Mouse (Mus musculus): ENCODE data around the gene Kctd19. TPM values are rescaled to one million over a fixed set of nuclear protein-coding genes. Genes with fewer than 3 reads are reported as not detected.

Kctd19 gene
- polyA plus RNA-seq, 1 experiment from 2014 or later = not detected

DNA sequence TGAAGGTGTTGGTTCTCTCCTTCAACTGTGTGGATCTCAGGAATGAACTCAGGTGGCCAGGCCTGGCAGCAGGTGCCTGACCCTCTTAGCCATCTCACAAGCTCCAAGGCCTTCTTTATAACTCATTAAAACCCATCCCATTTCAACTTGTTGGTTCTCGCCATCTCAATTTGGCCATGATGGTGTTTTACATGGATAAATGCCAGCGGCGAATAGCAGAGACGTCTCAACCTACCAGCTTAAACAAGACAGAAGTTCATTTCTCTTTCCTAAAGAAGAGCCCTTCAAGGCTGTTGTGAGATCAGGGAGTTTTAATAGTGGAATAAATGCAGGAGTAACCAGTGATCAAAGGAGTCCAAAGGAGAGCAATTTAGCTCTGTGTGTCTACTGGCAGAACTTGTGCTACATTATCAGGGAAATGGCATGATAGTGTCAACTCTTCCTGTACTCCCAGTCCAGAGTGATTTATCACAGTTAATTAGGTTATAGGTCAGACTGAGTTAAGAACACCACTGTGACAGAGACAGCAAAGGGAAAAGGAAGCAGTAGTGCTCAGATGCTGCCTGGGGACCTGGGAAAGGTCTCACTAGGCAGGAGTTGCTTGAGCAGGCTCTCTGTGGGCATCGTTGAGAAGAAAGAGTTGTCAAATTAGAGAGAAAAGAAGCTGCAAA is 23.9 kb upstream of the Kctd19 start:
- Histone ChIP-seq H3K79me2 (ENCODE audit: inconsistent target) (no peaks in the 10 kb centered on the region), H3K27ac (no peak overlapping the region), H3K36me3 (ENCODE audit: inconsistent target) (no peaks in the 10 kb centered on the region), H3K4me3 (ENCODE audit: inconsistent target) (no peak overlapping the region)
- WGBS (ENCODE audit: missing documents) = 94% methylated on average over 5 of the region's 5 CpGs

DNA sequence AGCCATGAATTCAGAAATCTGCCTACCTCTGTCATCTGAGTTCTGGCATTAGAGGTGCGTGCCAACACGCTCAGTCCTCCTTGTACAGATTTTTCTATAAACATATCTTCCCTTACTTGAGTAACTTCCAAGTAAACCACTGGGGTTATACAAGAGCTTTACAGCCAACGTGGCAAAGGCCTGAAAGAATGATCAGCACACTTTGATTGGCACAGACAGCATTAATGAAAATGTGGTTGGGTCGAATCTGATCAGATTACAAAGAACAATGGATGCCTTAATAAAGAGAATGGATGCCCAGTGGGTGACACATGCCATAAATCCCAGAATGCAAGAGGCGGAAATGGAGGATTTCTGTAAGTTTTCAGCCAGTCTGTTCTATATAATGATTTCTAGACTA is 22.9 kb upstream of the Kctd19 start:
- 85% methylated on average over 5 of the region's 5 CpGs for WGBS (ENCODE audit: missing documents)
- Histone ChIP-seq H3K27ac (no peak overlapping the region), H3K4me3 (ENCODE audit: inconsistent target) (no peak overlapping the region), H3K79me2 (ENCODE audit: inconsistent target) (no peaks in the 10 kb centered on the region), H3K36me3 (ENCODE audit: inconsistent target) (no peaks in the 10 kb centered on the region)

DNA sequence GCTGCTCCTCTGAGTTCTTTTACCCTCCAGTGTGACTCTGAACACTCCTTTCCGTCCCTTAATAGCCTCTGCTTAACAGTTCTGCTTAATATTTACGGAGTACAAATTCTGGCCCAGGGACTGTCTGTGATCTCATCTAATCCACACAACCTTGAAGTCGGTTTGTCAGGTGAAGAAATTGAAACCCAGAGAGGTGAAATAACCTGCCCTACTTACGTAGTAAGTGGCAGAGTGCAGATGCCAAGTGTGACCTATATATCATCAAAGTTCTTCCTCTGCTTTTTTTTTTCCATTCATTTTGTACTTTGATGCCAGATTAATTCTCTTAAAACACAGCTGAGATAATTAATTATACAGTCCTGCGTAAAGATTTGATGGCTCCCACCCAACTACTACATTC is 20.8 kb upstream of the Kctd19 start:
- no peak overlapping the region for H3K27ac ChIP-seq
- WGBS (ENCODE audit: missing documents) = 93% methylated on average over 5 of the region's 5 CpGs
- no peaks in the 10 kb centered on the region for H3K36me3 ChIP-seq (ENCODE audit: inconsistent target)
- H3K4me3 ChIP-seq (ENCODE audit: inconsistent target) = no peak overlapping the region
- H3K79me2 ChIP-seq (ENCODE audit: inconsistent target) = no peaks in the 10 kb centered on the region

DNA sequence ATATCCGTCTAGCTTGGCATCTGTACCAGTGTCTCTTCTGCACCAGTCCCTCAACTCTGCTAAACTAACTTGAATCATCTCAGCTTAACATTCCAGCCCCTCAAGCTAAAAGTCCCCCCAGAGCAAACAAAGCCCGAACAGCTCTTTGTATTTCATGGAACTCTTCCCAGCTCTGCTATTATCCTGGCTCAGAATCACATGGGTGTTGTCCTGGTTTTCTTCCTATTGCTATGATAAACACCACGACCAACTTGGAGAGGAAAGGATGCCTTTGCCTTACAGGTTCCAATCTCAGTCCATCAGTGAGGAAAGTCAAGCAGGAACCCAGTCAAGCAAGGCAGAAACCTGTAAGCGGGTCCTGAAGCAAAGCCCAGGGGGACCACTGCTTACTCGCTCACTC is 20.2 kb upstream of the Kctd19 start:
- H3K79me2 ChIP-seq (ENCODE audit: inconsistent target) = no peaks in the 10 kb centered on the region
- H3K27ac ChIP-seq = no peak overlapping the region
- no peak overlapping the region for H3K4me3 ChIP-seq (ENCODE audit: inconsistent target)
- no peaks in the 10 kb centered on the region for H3K36me3 ChIP-seq (ENCODE audit: inconsistent target)
- WGBS (ENCODE audit: missing documents) = 89% methylated on average over 5 of the region's 5 CpGs

DNA sequence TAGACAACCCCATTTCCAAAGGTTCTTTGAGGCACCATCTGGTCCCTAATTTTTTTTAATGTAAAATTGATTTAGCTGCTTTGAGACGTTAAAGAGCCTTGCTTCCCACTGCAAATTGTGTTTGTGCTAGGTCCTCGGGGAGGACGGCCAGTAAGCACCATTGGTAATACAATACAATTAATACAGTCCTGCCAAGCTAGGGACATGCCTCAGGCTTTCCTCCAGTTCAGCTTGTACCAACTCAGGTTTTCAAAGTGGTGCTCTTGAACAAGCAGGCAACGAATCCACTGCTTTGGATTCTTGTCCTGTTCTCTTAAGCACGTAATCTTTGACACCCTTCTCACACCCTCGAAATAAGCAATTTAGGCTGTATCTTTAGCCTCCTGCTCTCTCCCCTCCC is 19.7 kb upstream of the Kctd19 start:
- Histone ChIP-seq H3K4me3 (ENCODE audit: inconsistent target) (no peak overlapping the region), H3K79me2 (ENCODE audit: inconsistent target) (no peaks in the 10 kb centered on the region), H3K36me3 (ENCODE audit: inconsistent target) (no peaks in the 10 kb centered on the region), H3K27ac (no peak overlapping the region)
- 81% methylated on average over 5 of the region's 6 CpGs for WGBS (ENCODE audit: missing documents)

DNA sequence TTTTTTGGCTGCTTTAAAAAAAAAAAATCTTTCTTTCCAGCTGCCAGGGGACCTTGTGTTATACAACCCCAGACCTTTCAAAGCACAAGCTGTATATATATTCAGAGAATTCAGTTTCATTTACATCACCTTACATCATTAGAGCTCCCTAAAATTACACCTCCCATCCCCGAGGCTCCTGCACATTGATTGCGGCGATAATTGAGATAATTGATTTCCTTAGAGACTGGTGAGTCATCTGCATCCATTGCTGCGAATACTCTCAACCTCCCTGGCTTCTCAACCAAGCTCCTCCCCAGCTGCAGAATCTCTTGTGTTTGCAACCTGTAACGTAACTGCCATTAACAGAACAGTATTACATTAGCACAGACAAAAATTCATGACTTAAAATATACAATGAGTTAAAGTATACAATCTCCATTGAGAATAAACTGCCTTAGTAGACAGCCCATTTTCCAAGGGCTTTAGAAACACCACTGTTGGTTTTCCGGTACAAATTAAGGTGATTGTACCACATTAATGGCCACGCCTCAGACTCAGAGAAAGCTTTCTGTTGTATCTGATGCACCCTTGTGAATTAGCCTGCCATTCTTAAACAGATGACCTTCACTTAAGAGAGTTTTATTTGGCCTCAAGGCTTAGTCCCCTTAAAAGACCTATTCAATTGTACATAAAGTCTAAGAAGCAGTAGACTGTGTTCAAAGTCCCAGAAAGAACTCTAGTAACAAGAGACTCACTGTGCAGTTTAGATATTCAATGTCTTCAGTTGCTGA is 18.6 kb upstream of the Kctd19 start:
- Histone ChIP-seq H3K4me3 (ENCODE audit: inconsistent target) (no peak overlapping the region), H3K79me2 (ENCODE audit: inconsistent target) (no peaks in the 10 kb centered on the region), H3K27ac (no peak overlapping the region), H3K36me3 (ENCODE audit: inconsistent target) (no peaks in the 10 kb centered on the region)
- WGBS (ENCODE audit: missing documents) = 85% methylated on average over 7 of the region's 7 CpGs

DNA sequence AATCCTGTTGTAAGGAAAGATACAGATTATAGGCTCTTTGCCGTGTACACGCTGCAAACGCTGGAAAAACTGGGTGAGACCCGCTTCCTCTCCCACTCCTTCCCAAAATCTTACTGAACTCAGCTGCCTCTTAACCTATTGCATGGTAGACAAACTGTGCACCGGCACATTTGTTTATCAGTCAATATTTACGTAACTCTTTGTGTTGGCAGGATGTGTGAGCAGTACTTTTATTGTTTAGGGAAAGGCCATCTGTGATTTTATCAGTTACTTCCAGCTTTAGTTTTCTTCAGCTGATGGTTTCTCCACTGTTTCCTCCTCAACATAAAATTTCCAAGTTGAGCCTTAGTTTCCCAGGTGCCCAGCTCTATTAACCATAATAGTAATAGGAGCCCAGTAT is 13.6 kb upstream of the Kctd19 start:
- 76% methylated on average over 6 of the region's 6 CpGs for WGBS (ENCODE audit: missing documents)
- H3K79me2 ChIP-seq (ENCODE audit: inconsistent target) = no peaks in the 10 kb centered on the region
- H3K27ac ChIP-seq = no peak overlapping the region
- H3K36me3 ChIP-seq (ENCODE audit: inconsistent target) = no peaks in the 10 kb centered on the region
- H3K4me3 ChIP-seq (ENCODE audit: inconsistent target) = no peak overlapping the region

DNA sequence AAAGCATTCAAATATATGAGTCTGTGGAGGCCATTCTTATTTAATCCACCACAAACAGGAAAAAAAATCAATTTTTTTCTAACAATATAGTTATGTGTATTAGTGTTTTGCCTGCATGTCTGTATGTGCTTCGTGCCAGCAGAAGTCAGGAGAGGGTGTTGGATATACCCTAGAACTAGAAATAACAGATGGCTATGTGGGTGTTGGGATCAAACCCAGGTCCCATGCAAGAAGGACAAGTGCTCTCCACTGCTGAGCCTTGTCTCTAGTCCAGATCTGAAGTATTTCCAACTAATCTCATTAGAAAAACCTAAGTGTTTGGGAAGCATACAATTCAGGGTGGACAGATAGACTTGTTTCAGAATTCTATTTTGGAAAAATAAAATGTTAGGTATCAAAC is 8.7 kb upstream of the Kctd19 start:
- Histone ChIP-seq H3K36me3 (ENCODE audit: inconsistent target) (no peaks in the 10 kb centered on the region), H3K79me2 (ENCODE audit: inconsistent target) (no peaks in the 10 kb centered on the region), H3K4me3 (ENCODE audit: inconsistent target) (no peak overlapping the region), H3K27ac (no peak overlapping the region)
- WGBS (ENCODE audit: missing documents) = 86% methylated on average over 1 of the region's 1 CpGs

DNA sequence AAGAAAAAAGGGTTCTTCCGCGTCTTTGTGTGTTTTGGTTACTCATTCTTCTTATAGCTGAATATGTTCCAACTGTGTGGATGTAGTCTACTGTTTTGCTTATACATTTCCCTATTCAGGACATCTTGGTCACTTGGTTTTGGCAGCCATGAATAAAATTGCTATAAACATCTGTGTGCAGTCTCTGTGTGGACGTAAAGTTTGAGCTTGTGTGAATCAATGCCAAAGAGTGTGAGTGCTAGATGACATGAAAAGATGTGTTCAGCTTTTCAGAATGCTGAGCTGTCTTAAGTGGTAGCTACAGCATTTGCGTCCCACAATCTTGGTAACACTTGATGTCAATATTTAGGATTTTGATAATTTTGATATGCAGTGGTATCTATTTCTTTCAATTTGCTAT is 6.5 kb upstream of the Kctd19 start:
- WGBS (ENCODE audit: missing documents) = 97% methylated on average over 4 of the region's 4 CpGs
- Histone ChIP-seq H3K36me3 (ENCODE audit: inconsistent target) (no peaks in the 10 kb centered on the region), H3K4me3 (ENCODE audit: inconsistent target) (no peak overlapping the region), H3K79me2 (ENCODE audit: inconsistent target) (no peaks in the 10 kb centered on the region), H3K27ac (no peak overlapping the region)

DNA sequence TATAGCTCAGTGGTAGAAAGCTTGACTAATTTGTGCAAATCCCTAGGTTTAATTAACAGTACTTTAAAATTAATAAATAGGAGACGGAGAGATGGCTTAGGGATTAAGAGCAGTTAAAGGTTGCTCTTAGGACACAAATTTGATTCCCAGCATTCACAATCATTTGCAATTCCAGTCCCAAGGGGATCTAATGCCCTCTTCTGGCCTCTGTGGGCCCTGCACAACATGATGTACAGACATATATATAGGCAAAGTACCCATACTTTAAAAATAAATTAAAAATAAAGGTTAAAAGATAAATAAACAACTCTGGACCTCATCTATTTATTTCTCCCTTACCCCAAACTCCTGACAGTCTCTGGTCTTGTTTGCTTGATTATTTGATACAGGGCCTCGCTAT is 5.7 kb upstream of the Kctd19 start:
- Histone ChIP-seq H3K4me3 (ENCODE audit: inconsistent target) (no peak overlapping the region), H3K36me3 (ENCODE audit: inconsistent target) (no peaks in the 10 kb centered on the region), H3K79me2 (ENCODE audit: inconsistent target) (no peaks in the 10 kb centered on the region), H3K27ac (no peak overlapping the region)
- WGBS (ENCODE audit: missing documents) = 94% methylated on average over 2 of the region's 2 CpGs

DNA sequence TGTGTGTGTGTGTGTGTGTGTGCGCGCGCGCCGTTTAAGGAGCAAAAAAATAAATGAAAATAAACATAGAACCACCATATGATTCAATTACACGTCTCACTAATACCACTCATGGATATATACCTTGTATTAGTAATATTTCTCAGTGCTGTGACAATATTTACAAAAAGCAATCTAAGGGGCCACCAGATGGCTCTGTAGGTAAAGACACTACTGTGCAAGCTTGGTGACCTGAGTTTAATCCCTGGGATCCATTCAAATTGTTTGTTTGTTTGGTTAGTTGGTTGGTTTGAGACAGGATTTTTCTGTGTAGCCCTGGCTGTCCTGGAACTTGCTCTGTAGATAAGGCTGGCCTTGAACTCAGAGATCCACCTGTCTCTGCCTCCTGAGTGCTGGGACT is 3.4 kb downstream of the Kctd19 start:
- WGBS (ENCODE audit: missing documents) = 86% methylated on average over 1 of the region's 6 CpGs
- no peaks in the 10 kb centered on the region for H3K79me2 ChIP-seq (ENCODE audit: inconsistent target)
- H3K36me3 ChIP-seq (ENCODE audit: inconsistent target) = no peaks in the 10 kb centered on the region
- no peak overlapping the region for H3K4me3 ChIP-seq (ENCODE audit: inconsistent target)
- no peak overlapping the region for H3K27ac ChIP-seq

DNA sequence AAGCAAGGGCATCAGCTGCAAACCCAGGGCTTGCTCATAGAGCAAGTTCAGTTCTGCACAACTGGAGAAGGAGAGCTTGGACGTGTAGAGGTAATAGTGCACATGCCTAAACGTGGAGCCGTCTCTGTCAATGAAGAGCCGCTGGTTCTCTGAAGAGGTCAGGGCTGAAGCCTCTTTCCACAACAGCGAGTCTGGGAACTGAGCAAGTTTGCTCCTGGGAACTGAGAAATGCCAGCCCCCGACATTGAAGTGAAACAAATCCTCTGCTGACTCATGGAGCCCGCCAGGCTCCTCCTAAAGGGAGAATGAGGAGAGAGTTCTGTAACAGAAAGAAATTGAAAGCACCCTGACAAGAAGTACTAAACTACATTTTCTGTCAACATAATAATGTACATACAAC is 5.0 kb downstream of the Kctd19 start:
- Histone ChIP-seq H3K4me3 (ENCODE audit: inconsistent target) (no peak overlapping the region), H3K79me2 (ENCODE audit: inconsistent target) (no peaks in the 10 kb centered on the region), H3K27ac (no peak overlapping the region), H3K36me3 (ENCODE audit: inconsistent target) (no peaks in the 10 kb centered on the region)
- 61% methylated on average over 7 of the region's 7 CpGs for WGBS (ENCODE audit: missing documents)

DNA sequence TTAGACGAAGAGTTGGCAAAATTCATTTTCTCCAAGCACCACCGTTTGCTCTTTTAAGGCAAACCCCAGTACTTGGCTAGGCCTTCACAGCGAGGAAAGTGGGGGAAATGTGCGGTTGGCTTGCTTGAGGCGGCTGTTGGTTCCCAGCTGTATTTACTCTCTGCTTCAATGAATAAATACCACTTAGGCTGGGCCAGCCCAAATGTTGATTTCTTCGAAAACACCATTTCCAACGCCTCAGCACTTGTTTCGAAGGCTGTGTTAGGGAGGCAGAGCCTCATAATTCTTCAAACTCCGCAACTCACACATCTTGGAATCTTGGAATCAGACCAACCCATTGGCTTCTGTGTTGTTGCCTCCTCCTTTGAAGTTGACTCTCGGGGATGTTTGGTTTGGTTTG is 6.9 kb downstream of the Kctd19 start:
- 98% methylated on average over 10 of the region's 10 CpGs for WGBS (ENCODE audit: missing documents)
- H3K4me3 ChIP-seq (ENCODE audit: inconsistent target) = no peak overlapping the region
- H3K79me2 ChIP-seq (ENCODE audit: inconsistent target) = no peaks in the 10 kb centered on the region
- no peak overlapping the region for H3K27ac ChIP-seq
- H3K36me3 ChIP-seq (ENCODE audit: inconsistent target) = no peaks in the 10 kb centered on the region

DNA sequence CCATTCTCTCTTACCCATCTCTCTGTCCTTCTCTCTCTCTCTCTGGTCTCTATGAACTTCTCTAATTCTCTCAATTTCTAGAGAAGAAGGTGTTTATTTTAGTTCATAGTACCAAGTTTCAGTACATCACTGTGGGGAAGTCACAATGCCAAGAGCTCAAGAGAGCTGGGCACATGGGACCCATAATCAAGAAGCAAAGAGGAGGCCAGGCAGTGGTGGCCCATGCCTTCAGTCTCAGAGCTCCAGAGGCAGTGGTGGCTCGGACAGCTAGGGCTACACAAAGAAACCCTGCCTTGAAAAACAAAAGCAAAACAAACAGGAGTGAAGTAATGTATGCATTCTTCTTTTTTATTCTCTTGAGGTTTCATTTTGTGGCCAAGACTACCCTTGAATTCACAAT is 8.8 kb downstream of the Kctd19 start:
- H3K27ac ChIP-seq = no peak overlapping the region
- no peak overlapping the region for H3K4me3 ChIP-seq (ENCODE audit: inconsistent target)
- 100% methylated on average over 1 of the region's 1 CpGs for WGBS (ENCODE audit: missing documents)
- H3K36me3 ChIP-seq (ENCODE audit: inconsistent target) = no peaks in the 10 kb centered on the region
- H3K79me2 ChIP-seq (ENCODE audit: inconsistent target) = no peaks in the 10 kb centered on the region

DNA sequence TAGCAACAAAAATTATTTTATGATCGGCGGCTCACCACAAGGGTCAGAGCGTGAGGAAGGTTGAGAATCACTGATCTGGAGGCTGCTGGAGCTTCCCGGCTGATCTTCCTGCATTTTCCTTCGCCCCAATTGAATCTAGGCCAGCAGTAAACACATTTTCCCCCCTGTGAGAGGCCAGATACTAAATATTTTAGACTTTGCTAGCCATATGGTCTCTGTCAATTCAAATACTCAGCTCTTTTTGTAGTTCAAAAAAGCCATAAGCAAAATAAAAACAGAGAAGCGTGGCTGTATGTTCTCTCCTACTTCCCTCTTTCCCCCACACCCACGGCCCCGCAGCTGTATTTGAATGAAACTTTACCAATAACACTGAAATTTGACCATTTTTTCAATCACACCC is 9.8 kb downstream of the Kctd19 start:
- Histone ChIP-seq H3K27ac (no peak overlapping the region), H3K36me3 (ENCODE audit: inconsistent target) (no peaks in the 10 kb centered on the region), H3K4me3 (ENCODE audit: inconsistent target) (no peak overlapping the region), H3K79me2 (ENCODE audit: inconsistent target) (no peaks in the 10 kb centered on the region)
- WGBS (ENCODE audit: missing documents) = 81% methylated on average over 8 of the region's 8 CpGs

DNA sequence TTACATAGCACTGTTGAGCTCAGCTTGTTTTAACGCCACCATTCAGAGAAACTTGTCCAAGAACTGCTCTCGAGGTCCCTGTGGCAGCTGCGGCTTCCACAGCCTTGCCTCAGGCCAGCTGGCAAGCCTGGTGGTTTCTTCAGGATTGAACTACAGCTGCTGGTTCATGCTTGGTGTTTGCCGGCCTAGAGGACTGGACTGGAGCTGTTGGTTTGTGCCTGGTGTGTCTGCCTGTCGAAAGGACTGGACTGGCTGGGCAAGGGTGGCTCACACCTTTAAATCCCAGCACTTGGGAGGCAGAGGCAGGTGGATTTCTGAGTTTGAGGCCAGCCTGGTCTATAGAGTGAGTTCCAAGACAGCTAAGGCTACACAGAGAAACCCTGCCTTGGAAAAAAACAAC is 13.3 kb downstream of the Kctd19 start:
- no peaks in the 10 kb centered on the region for H3K36me3 ChIP-seq (ENCODE audit: inconsistent target)
- H3K79me2 ChIP-seq (ENCODE audit: inconsistent target) = no peaks in the 10 kb centered on the region
- H3K27ac ChIP-seq = no peak overlapping the region
- WGBS (ENCODE audit: missing documents) = 99% methylated on average over 5 of the region's 5 CpGs
- H3K4me3 ChIP-seq (ENCODE audit: inconsistent target) = no peak overlapping the region
